Mouse (Mus musculus): ENCODE data around the gene Zcchc4. TPM values are rescaled to one million over a fixed set of nuclear protein-coding genes. Genes with fewer than 3 reads are reported as not detected.
A peak's percentile ranks its signal among the peaks of the same experiment; 100 is the strongest.

Zcchc4 gene
- polyA plus RNA-seq, 1 experiment from 2014 or later = 13.0 TPM

- WGBS = 74% methylated on average over 4 of the region's 4 CpGs
- no peak overlapping the region for H3K4me2 ChIP-seq
These were observed 30.6 kb downstream of the Zcchc4 start for GRCm38 (mm10) chr5:52805801-52806200.

GRCm38 (mm10) chr5:52806349-52806748 lies 31.1 kb downstream of the Zcchc4 start:
- Histone ChIP-seq H3K27ac (no peak overlapping the region), H3K4me1 (no peaks in the 10 kb centered on the region), H3K36me3 (peaks cover 5% of the 10 kb centered on the region; the same call in 1 of the 2 replicates), H3K4me3 (replicated peaks) (no peak overlapping the region), H3K9ac (no peak overlapping the region), H3K27me3 (replicated peaks) (no peaks in the 10 kb centered on the region), H3K9me3 (no peaks in the 10 kb centered on the region), H3K4me2 (no peak overlapping the region)
- no peak for ATAC-seq (ENCODE audit: insufficient read depth, low FRiP score, low read depth)
- 80% methylated on average over 8 of the region's 8 CpGs for WGBS

More at GRCm38 (mm10) chr5:52805801-52806200, 30.6 kb downstream of the Zcchc4 start:
- ATAC-seq (ENCODE audit: insufficient read depth, low FRiP score, low read depth) = no peak
- Histone ChIP-seq H3K36me3 (peaks cover 5% of the 10 kb centered on the region; the same call in 1 of the 2 replicates), H3K27ac (no peak overlapping the region), H3K4me3 (replicated peaks) (no peak overlapping the region), H3K9ac (no peak overlapping the region), H3K27me3 (replicated peaks) (no peaks in the 10 kb centered on the region), H3K4me1 (no peaks in the 10 kb centered on the region), H3K9me3 (no peaks in the 10 kb centered on the region)

GRCm38 (mm10) chr5:52807030-52807429 lies 31.8 kb downstream of the Zcchc4 start:
- H3K9me3 ChIP-seq = no peaks in the 10 kb centered on the region
- no peak for ATAC-seq (ENCODE audit: insufficient read depth, low FRiP score, low read depth)
- H3K27ac ChIP-seq = no peak overlapping the region
- H3K36me3 ChIP-seq = peaks cover 5% of the 10 kb centered on the region; the same call in 1 of the 2 replicates
- WGBS = 89% methylated on average over 7 of the region's 7 CpGs
- H3K27me3 ChIP-seq (replicated peaks) = no peaks in the 10 kb centered on the region
- H3K4me2 ChIP-seq = no peak overlapping the region
- no peak overlapping the region for H3K4me3 ChIP-seq (replicated peaks)
- no peak overlapping the region for H3K9ac ChIP-seq
- no peaks in the 10 kb centered on the region for H3K4me1 ChIP-seq

GRCm38 (mm10) chr5:52810446-52810845 lies 35.2 kb downstream of the Zcchc4 start:
- WGBS = 95% methylated on average over 6 of the region's 6 CpGs

GRCm38 (mm10) chr5:52811056-52811455 lies 35.8 kb downstream of the Zcchc4 start:
- Histone ChIP-seq H3K27me3 (replicated peaks) (no peaks in the 10 kb centered on the region), H3K27ac (no peak overlapping the region), H3K9me3 (no peaks in the 10 kb centered on the region), H3K4me3 (replicated peaks) (no peak overlapping the region), H3K4me1 (no peaks in the 10 kb centered on the region), H3K4me2 (no peak overlapping the region), H3K36me3 (peaks cover 9% of the 10 kb centered on the region), H3K9ac (no peak overlapping the region)
- no peak for ATAC-seq (ENCODE audit: insufficient read depth, low FRiP score, low read depth)
- WGBS = 80% methylated on average over 14 of the region's 14 CpGs

More at GRCm38 (mm10) chr5:52810446-52810845, 35.2 kb downstream of the Zcchc4 start:
- no peaks in the 10 kb centered on the region for H3K27me3 ChIP-seq (replicated peaks)
- peaks cover 9% of the 10 kb centered on the region for H3K36me3 ChIP-seq
- no peak overlapping the region for H3K9ac ChIP-seq
- H3K9me3 ChIP-seq = no peaks in the 10 kb centered on the region
- H3K4me2 ChIP-seq = no peak overlapping the region
- no peak for ATAC-seq (ENCODE audit: insufficient read depth, low FRiP score, low read depth)
- H3K27ac ChIP-seq = no peak overlapping the region
- H3K4me3 ChIP-seq (replicated peaks) = no peak overlapping the region
- H3K4me1 ChIP-seq = no peaks in the 10 kb centered on the region

GRCm38 (mm10) chr5:52812456-52812855 lies 37.2 kb downstream of the Zcchc4 start:
- no peaks in the 10 kb centered on the region for H3K9me3 ChIP-seq
- H3K9ac ChIP-seq = no peak overlapping the region
- no peak for ATAC-seq (ENCODE audit: insufficient read depth, low FRiP score, low read depth)
- H3K4me1 ChIP-seq = no peaks in the 10 kb centered on the region
- no peak overlapping the region for H3K4me2 ChIP-seq
- no peak overlapping the region for H3K4me3 ChIP-seq (replicated peaks)
- H3K27me3 ChIP-seq (replicated peaks) = no peaks in the 10 kb centered on the region
- no peak overlapping the region for H3K27ac ChIP-seq
- H3K36me3 ChIP-seq = peaks cover 9% of the 10 kb centered on the region
- 89% methylated on average over 10 of the region's 10 CpGs for WGBS

- H3K9ac ChIP-seq = no peak overlapping the region
- H3K27me3 ChIP-seq (replicated peaks) = no peaks in the 10 kb centered on the region
- no peaks in the 10 kb centered on the region for H3K9me3 ChIP-seq
- H3K27ac ChIP-seq = no peak overlapping the region
- WGBS = 90% methylated on average over 7 of the region's 7 CpGs
- H3K4me2 ChIP-seq = no peak overlapping the region
- no peaks in the 10 kb centered on the region for H3K4me1 ChIP-seq
- H3K36me3 ChIP-seq = peaks cover 9% of the 10 kb centered on the region
- no peak for ATAC-seq (ENCODE audit: insufficient read depth, low FRiP score, low read depth)
- H3K4me3 ChIP-seq (replicated peaks) = no peak overlapping the region
These were observed 38.1 kb downstream of the Zcchc4 start for GRCm38 (mm10) chr5:52813312-52813711.

- Histone ChIP-seq H3K4me2 (no peak overlapping the region), H3K27ac (no peak overlapping the region), H3K9ac (no peak overlapping the region), H3K27me3 (replicated peaks) (no peaks in the 10 kb centered on the region), H3K9me3 (no peaks in the 10 kb centered on the region), H3K36me3 (peaks cover 12% of the 10 kb centered on the region), H3K4me3 (replicated peaks) (no peak overlapping the region), H3K4me1 (no peaks in the 10 kb centered on the region)
- ATAC-seq (ENCODE audit: insufficient read depth, low FRiP score, low read depth) = no peak
- WGBS = 91% methylated on average over 7 of the region's 7 CpGs
These were observed 43.5 kb downstream of the Zcchc4 start for GRCm38 (mm10) chr5:52818676-52819075.

GRCm38 (mm10) chr5:52821691-52822090 lies 46.5 kb downstream of the Zcchc4 start:
- H3K9ac ChIP-seq = no peak overlapping the region
- no peak for ATAC-seq (ENCODE audit: insufficient read depth, low FRiP score, low read depth)
- no peaks in the 10 kb centered on the region for H3K27me3 ChIP-seq (replicated peaks)
- WGBS = 23% methylated on average over 3 of the region's 3 CpGs
- no peak overlapping the region for H3K27ac ChIP-seq
- peaks cover 9% of the 10 kb centered on the region; the same call in 1 of the 2 replicates for H3K36me3 ChIP-seq
- H3K4me2 ChIP-seq = no peak overlapping the region
- H3K4me1 ChIP-seq = no peaks in the 10 kb centered on the region
- H3K9me3 ChIP-seq = no peaks in the 10 kb centered on the region
- no peak overlapping the region for H3K4me3 ChIP-seq (replicated peaks)

GRCm38 (mm10) chr5:52827923-52828322 lies 52.7 kb downstream of the Zcchc4 start:
- no peak overlapping the region for H3K27ac ChIP-seq
- no peak overlapping the region for H3K4me3 ChIP-seq (replicated peaks)
- H3K36me3 ChIP-seq = 0 out of 2 replicates have a peak, but pooled peaks cover 3% of the 10 kb centered on the region
- no peak for ATAC-seq (ENCODE audit: insufficient read depth, low FRiP score, low read depth)
- no peak overlapping the region for H3K9ac ChIP-seq
- no peak overlapping the region for H3K4me2 ChIP-seq
- no peaks in the 10 kb centered on the region for H3K9me3 ChIP-seq
- H3K4me1 ChIP-seq = 0 out of 2 replicates have a peak, but pooled peaks cover 3% of the 10 kb centered on the region
- no peaks in the 10 kb centered on the region for H3K27me3 ChIP-seq (replicated peaks)
- WGBS = 54% methylated on average over 4 of the region's 4 CpGs

- H3K27ac ChIP-seq = peak overlapping the region; percentile 92
- peak overlapping the region; percentile 72 for H3K4me3 ChIP-seq (replicated peaks)
- H3K9me3 ChIP-seq = no peaks in the 10 kb centered on the region
- no peak overlapping the region; the same call in 1 of the 2 replicates for H3K9ac ChIP-seq
- H3K4me2 ChIP-seq = peak overlapping the region; percentile 50
- no peak for ATAC-seq (ENCODE audit: insufficient read depth, low FRiP score, low read depth)
- peaks cover 11% of the 10 kb centered on the region for H3K4me1 ChIP-seq
- H3K27me3 ChIP-seq (replicated peaks) = no peaks in the 10 kb centered on the region
- peaks cover 8% of the 10 kb centered on the region; the same call in 1 of the 2 replicates for H3K36me3 ChIP-seq
These were observed 57.8 kb downstream of the Zcchc4 start for GRCm38 (mm10) chr5:52833005-52833404.

GRCm38 (mm10) chr5:52833761-52834274 lies 58.6 kb downstream of the Zcchc4 start, which contains the start of gene Anapc4:
Gene Anapc4, plus strand, starts transcription at chr5:52834012.
- H3K4me3 ChIP-seq (replicated peaks) = peak within 1 kb of the TSS; percentile 72
- peaks cover 11% of the 10 kb centered on the region for H3K4me1 ChIP-seq
- ATAC-seq (ENCODE audit: insufficient read depth, low FRiP score, low read depth) = peak; percentile 99
- H3K36me3 ChIP-seq = peaks cover 15% of the 10 kb centered on the region; the same call in 1 of the 2 replicates
- WGBS = under 1% methylated on average over 50 of the region's 50 CpGs
- peak within 1 kb of the TSS; percentile 92 for H3K27ac ChIP-seq
- no peaks in the 10 kb centered on the region for H3K27me3 ChIP-seq (replicated peaks)
- H3K9me3 ChIP-seq = no peaks in the 10 kb centered on the region
- H3K4me2 ChIP-seq = peak within 1 kb of the TSS; percentile 64
- peak within 1 kb of the TSS; percentile 82 for H3K9ac ChIP-seq
